Mouse (Mus musculus) monocyte, adult 5-6 weeks (primary cell): ENCODE measurements around the gene Wdr20. TPM values are rescaled to one million over a fixed set of nuclear protein-coding genes. Genes with fewer than 3 reads are reported as not detected.
"Not testable (repeated sequence)": the region's sequence is repeated elsewhere in the genome, so short reads cannot be mapped to it uniquely, and the experiment has no call there.

Experiments
- ATAC-seq: fragments of 153-309, 156-312 bp; replicated peaks from 2 replicates; pipeline ENCODE4 v1.8.0; 2017; ENCODE audit warnings: mild to moderate bottlenecking; ENCODE audit not compliant: low TSS enrichment, insufficient number of reproducible peaks, severe bottlenecking, poor library complexity, low FRiP score
- total RNA-seq: library from RNA; stranded (forward); fragments of 200-1000, 200-491, 200-594 nt; gene quantifications from 3 replicates; pipeline ENCODE4 v1.2.3, GENCODE M21; 2017

Wdr20 gene
- total RNA-seq = 42.6 to 73.3 TPM (median 57.7 TPM) in 3 replicates

GRCm38 (mm10) chr12:110737170-110738157, at the start of gene Wdr20:
Gene Wdr20, plus strand, starts transcription at chr12:110737944.
- ATAC-seq = peak; percentile 94

GRCm38 (mm10) chr12:110688921-110689320, 48.8 kb upstream of the Wdr20 start:
- not testable (repeated sequence) for ATAC-seq

GRCm38 (mm10) chr12:110689919-110690643, 47.7 kb upstream of the Wdr20 start:
- ATAC-seq = no peak

GRCm38 (mm10) chr12:110693378-110693777, 44.4 kb upstream of the Wdr20 start:
- ATAC-seq = not testable (repeated sequence)

DNA sequence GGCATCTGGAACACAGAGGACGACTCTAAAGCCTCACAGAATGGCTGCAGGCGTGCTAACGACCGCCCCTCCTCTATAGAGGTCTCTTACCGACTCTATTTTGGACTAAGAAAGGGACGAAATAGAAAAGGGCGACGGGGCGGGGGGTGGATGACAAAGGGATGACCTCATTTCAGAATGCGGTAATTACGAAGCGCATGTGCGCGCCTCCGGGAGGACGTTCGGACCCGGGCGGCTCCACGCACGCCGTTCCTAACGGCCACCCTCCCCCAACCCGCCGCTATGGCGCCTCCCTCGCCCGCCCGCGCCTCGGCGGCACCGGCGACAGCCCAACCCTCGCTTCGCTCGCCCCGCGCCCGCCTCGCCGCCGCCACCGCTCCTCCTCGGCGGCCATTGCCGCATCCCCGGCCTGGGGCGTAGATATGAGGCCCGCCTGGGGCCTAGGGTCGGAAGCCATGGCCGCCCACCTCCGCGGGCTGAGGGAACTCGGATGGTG, 42.0 kb upstream of the Wdr20 start:
- ATAC-seq = no peak

DNA sequence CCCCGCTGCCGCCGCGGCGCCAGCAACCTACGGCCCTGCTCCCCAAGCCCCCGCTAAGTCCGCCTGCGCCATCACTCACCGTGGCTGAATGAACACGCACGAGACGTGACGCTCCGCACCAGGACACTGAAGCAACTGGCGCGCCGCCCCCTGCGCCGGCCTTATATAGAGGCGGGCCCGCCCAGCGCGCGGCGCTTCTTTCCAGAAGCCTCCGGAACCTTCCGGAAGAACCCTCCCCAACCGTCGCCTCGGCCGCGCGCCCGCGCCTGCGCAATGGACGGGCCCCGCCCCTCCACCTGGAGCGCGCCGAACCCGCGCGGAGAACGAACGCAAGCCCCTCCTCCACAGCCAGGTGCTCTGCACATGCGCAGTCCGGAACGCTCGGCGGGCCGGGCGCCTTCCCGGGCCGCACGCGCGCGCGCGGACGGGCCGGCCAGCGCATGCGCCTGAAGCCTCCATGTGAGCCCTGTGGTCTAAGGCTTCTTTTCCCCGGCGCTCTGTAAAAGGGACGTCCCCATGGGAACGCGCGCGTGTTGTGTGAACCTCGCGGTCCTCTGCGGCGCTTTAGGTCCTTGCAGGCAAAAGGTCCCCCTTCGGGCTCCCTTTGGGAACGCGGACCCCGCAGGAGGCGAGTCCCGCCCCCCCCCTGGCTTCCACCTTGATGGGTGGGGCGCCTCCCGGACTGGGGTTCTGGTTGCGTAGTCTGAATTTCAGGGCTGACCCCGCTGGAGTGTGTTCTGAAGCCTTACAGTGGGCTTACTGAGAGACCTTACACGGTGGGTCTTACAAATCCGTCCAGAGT, 41.4 kb upstream of the Wdr20 start:
- peak; percentile 77 for ATAC-seq

DNA sequence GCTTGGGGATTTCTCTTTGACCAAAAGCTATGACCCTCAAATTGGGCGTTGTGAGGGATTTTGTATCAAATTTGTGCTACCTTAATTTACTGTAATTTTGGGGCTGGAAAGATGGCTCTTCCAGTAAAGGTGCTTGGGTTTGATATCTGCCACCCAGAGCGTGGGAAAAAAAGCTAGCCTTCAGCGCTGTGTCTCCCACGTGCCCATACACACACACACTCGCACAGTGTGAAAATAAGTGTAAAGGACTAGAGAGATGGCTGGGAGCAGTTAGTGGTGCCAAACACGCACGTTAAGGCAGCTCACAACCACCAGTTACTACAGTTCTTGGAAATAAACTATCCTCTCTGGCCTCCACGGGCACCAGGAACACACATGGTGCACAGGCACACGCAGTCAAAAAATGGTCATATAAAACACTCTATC, 40.8 kb upstream of the Wdr20 start:
- ATAC-seq = no peak

GRCm38 (mm10) chr12:110697457-110697856, 40.3 kb upstream of the Wdr20 start:
- ATAC-seq = no peak

DNA sequence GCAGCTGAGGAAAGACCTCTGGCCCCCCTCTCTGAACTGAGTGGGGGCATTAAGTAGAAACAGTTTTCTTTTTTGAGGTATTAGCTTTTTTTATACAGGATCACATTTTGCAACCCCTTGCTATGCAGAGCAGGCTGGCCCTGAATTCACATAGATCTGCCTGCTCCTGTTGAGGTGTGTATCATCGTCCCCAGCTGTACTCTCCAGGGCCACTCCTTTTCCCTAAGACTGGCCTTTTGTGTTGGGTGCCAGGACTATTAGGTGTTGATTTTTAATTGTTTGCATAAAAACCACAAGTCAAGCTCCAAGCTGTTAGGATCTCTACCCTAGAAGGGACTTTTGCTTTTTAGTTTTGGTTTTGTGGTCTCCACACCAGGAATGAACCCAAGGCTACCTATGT, 39.7 kb upstream of the Wdr20 start:
- ATAC-seq = no peak

DNA sequence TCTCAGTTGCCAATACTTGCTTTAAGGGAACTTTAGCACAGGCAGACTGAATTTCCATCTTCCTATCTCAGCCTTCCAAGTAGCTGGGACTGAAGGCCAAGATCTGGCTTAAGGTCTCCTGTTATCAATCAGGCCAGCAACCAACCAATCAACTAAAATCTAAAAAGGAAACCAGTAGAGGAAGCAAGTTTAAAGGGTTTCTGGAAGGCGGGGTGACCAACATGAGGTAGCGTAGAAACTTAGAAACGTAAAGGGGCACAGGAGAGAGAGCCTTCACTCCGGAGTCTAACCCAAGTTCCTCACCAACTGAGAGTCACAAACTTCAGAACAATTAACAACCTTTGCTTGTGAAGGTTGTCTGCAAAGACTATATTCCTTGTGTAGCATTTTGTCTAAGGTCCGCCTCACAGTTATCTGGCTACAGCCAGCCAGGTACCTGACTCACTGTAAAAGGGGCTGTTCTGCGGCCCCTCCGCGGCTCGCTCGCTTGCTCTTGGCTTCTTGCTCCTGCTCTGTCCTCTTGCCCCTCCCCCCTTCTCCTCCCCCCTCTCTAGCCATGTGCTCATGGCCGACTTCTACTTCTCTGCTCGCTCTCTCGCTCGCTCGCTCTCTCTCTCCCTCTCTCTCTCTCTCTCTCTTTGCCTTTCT, 39.1 kb upstream of the Wdr20 start:
- no peak for ATAC-seq

GRCm38 (mm10) chr12:110699171-110699547, 38.6 kb upstream of the Wdr20 start:
- ATAC-seq = no peak

GRCm38 (mm10) chr12:110700730-110701129, 37.0 kb upstream of the Wdr20 start:
- no peak for ATAC-seq

- not testable (repeated sequence) for ATAC-seq
These were observed 36.4 kb upstream of the Wdr20 start for GRCm38 (mm10) chr12:110701363-110701762.

- no peak for ATAC-seq
These were observed 35.2 kb upstream of the Wdr20 start, which contains the start of gene Hsp90aa1 for GRCm38 (mm10) chr12:110702556-110702955. Gene Hsp90aa1, minus strand, starts transcription at chr12:110702728.

DNA sequence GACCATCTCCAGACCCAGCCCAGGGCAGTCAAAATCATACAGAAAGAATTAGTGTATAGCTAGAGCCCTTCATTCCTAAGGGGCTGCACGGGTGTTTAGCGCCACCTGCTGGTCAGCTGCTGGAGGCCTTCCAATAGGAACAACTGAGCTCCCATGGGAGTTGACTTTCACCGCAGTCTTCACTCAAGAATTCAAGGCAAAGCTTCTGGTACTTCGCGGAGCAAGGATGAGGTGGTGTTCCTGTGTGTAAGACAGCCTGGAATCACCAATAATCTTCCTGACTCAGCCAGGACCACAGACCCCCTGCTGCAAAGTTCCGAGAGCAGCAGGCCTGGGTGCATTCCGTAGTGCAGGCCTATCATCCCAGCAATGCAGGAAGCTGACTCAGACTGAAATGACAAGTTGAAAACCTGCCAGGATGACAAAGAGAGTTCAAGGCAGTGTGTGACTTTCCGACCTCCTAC, 34.7 kb upstream of the Wdr20 start:
- ATAC-seq = 0 out of 2 replicates have a peak, but pooled peaks have one; percentile 40

DNA sequence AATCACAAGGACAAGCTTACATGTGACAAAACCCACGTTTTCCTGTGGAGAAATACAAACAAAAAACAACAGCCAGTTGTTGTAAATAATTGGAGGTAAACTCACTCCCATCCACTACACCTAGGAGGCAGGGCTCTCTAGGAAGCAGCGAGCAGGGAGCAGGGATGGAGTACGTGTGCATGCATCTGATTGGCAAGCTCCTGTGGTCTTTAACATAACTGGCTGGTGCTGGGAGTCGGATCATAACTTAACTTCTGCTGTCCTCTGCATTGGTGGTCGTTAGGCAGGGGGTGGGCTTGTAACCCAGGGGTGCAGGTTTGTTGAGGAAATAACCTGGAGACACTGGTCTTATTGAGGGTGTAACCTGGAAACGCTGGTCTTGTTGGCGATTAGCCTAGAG, 34.1 kb upstream of the Wdr20 start:
- ATAC-seq = no peak

DNA sequence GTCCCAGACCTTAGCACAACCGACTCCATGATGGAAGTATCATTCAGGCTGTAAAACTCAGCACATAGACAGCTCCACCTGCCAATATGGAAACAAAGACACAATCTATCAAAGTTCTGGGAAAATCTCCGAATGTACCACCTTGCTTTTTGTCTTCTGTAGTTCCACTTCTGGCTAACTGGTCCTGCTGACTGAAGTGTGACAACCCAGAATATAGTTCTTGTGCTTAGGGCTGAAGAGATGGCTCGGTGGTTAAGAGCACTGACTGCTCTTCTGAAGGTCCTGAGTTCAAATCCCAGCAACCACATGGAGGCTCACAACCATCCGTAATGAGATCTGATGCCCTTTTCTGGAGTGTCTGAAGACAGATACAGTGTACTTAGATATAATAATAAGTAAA, 32.3 kb upstream of the Wdr20 start:
- not testable (repeated sequence) for ATAC-seq
